Mouse (Mus musculus) hindbrain, postnatal 0 days (tissue): ENCODE measurements around the gene AW549877. TPM values are rescaled to one million over a fixed set of nuclear protein-coding genes. Genes with fewer than 3 reads are reported as not detected.

Experiments used
- ATAC-seq: fragments of 200-750 bp; cut with Nextera tagmentation; 2 replicates; pipeline ENCODE4 v1.8.0; 2017; ENCODE audit warnings: mild to moderate bottlenecking, moderate TSS enrichment, moderate library complexity
- DNase-seq: peaks from one replicate; pipeline ENCODE4 v3.0.0-alpha.2; 2015; ENCODE audit warnings: low spot score
- H3K27ac ChIP-seq: fragments of 300-500 bp; sonication (generic); 2 replicates; pipeline ENCODE4 v1.5.1; 2014; ENCODE audit warnings: mild to moderate bottlenecking
- H3K27me3 ChIP-seq: fragments of 300-500 bp; sonication (generic); 2 replicates; pipeline ENCODE4 v1.6.1; 2014; ENCODE audit warnings: low read length, mixed read lengths; ENCODE audit not compliant: insufficient read depth
- H3K36me3 ChIP-seq: fragments of 300-500 bp; sonication (generic); 2 replicates; pipeline ENCODE4 v1.6.1; 2014; ENCODE audit warnings: low read length, mixed read lengths; ENCODE audit not compliant: insufficient read depth
- H3K4me1 ChIP-seq: fragments of 300-500 bp; sonication (generic); 2 replicates; pipeline ENCODE4 v1.6.1; 2014; ENCODE audit warnings: antibody characterized with exemption, low read length, mixed read lengths; ENCODE audit not compliant: insufficient read depth
- H3K4me2 ChIP-seq: fragments of 300-500 bp; sonication (generic); 2 replicates; pipeline ENCODE4 v1.6.1; 2014; ENCODE audit warnings: low read depth, mild to moderate bottlenecking, low read length, moderate library complexity, mixed read lengths
- H3K4me3 ChIP-seq: fragments of 300-500 bp; sonication (generic); 2 replicates; pipeline ENCODE4 v1.5.1; 2014; ENCODE audit warnings: low read length
- H3K9ac ChIP-seq: fragments of 300-500 bp; sonication (generic); replicated peaks from 2 replicates; pipeline ENCODE4 v1.6.1; 2014; ENCODE audit warnings: mild to moderate bottlenecking, low read length, moderate library complexity, mixed read lengths
- H3K9me3 ChIP-seq: fragments of 300-500 bp; sonication (generic); 2 replicates; pipeline ENCODE4 v1.6.1; 2016; ENCODE audit warnings: low read length, mixed read lengths
- CTCF ChIP-seq: IDR thresholded peaks from 2 replicates; pipeline ENCODE4 v1.5.1; 2016; ENCODE audit warnings: antibody characterized with exemption, control low read depth, low read depth
- WGBS: fragments of 180-500 bp; shearing (Covaris S2); extraction: QIAGEN DNeasy Blood & Tissue Kit; methylation state at CpG from one replicate; pipeline ENCODE4 v1.1.7; 2014; 5-methylcytosine and 5-hydroxymethylcytosine counted together
- polyA plus RNA-seq: library from polyadenylated mRNA; unstranded; fragments of >200 nt; fragmentation: Nextera tagmentation; extraction: Ambion mirVana; gene quantifications from 2 replicates; pipeline ENCODE4 v1.2.1, GENCODE M21; 2015
- total RNA-seq: library from RNA; depleted of rRNA; stranded (reverse); fragments of >200 nt; gene quantifications from 2 replicates; pipeline ENCODE4 v1.2.3, GENCODE M21; 2014; rRNA removed

AW549877 gene
- 30.0 and 30.2 TPM in 2 replicates for total RNA-seq
- polyA plus RNA-seq, result 23.6 and 26.2 TPM in 2 replicates

- peak within 1 kb of the TSS; percentile 74 for H3K9ac ChIP-seq
- peak within 1 kb of the TSS; percentile 68 for H3K4me3 ChIP-seq
- peaks cover 2% of the 10 kb centered on the region; the same call in 1 of the 2 replicates for H3K4me1 ChIP-seq
- ATAC-seq (peak; percentile 99), DNase-seq (peak; percentile 98)
- H3K4me2 ChIP-seq, result peak within 1 kb of the TSS; percentile 78
- H3K9me3 ChIP-seq, result no peaks in the 10 kb centered on the region
- TF ChIP-seq CTCF, result 0 out of 2 replicates have a peak, but pooled peaks have one; percentile 12
- H3K36me3 ChIP-seq, result 0 out of 2 replicates have a peak, but pooled peaks cover 11% of the 10 kb centered on the region
- peak within 1 kb of the TSS; percentile 95 for H3K27ac ChIP-seq
- no peaks in the 10 kb centered on the region for H3K27me3 ChIP-seq
- WGBS, result under 1% methylated on average over 60 of the region's 61 CpGs
Observed at GRCm38 (mm10) chr15:3995448-3996266, at the start of gene AW549877. Gene AW549877 (minus strand): TSS chr15:3995744.

GRCm38 (mm10) chr15:4043032-4043471, 47.5 kb upstream of the AW549877 start:
- no peak overlapping the region for H3K9ac ChIP-seq
- peak; percentile 61 for DNase-seq
- TF ChIP-seq CTCF, result peak; percentile 73
- no peak overlapping the region for H3K27ac ChIP-seq
- H3K4me3 ChIP-seq, result no peak overlapping the region
- H3K9me3 ChIP-seq, result no peaks in the 10 kb centered on the region
- no peaks in the 10 kb centered on the region for H3K4me1 ChIP-seq
- H3K4me2 ChIP-seq, result no peak overlapping the region
- 0 out of 2 replicates have a peak, but pooled peaks have one; percentile 47 for ATAC-seq
- peaks cover 30% of the 10 kb centered on the region for H3K36me3 ChIP-seq
- no peaks in the 10 kb centered on the region for H3K27me3 ChIP-seq
- 30% methylated on average over 4 of the region's 4 CpGs for WGBS

GRCm38 (mm10) chr15:4042423-4042822, 46.9 kb upstream of the AW549877 start:
- H3K9ac ChIP-seq, result no peak overlapping the region
- H3K4me2 ChIP-seq, result no peak overlapping the region
- ATAC-seq, result no peak
- no peaks in the 10 kb centered on the region for H3K27me3 ChIP-seq
- 63% methylated on average over 3 of the region's 3 CpGs for WGBS
- no peak overlapping the region for H3K4me3 ChIP-seq
- DNase-seq, result no peak
- no peak overlapping the region for H3K27ac ChIP-seq
- H3K36me3 ChIP-seq, result peaks cover 30% of the 10 kb centered on the region
- H3K9me3 ChIP-seq, result no peaks in the 10 kb centered on the region
- TF ChIP-seq CTCF, result no peak
- no peaks in the 10 kb centered on the region for H3K4me1 ChIP-seq

GRCm38 (mm10) chr15:4033168-4034004, 37.8 kb upstream of the AW549877 start:
- no peak for DNase-seq
- Histone ChIP-seq H3K4me3 (no peak overlapping the region), H3K9ac (no peak overlapping the region), H3K36me3 (peaks cover 18% of the 10 kb centered on the region), H3K9me3 (no peaks in the 10 kb centered on the region), H3K4me2 (no peak overlapping the region), H3K4me1 (peaks cover 1% of the 10 kb centered on the region; the same call in 1 of the 2 replicates), H3K27ac (no peak overlapping the region), H3K27me3 (no peaks in the 10 kb centered on the region)
- no peak for ATAC-seq
- 78% methylated on average over 3 of the region's 3 CpGs for WGBS
- TF ChIP-seq CTCF, result no peak

GRCm38 (mm10) chr15:4028960-4029359, 33.4 kb upstream of the AW549877 start:
- H3K27ac ChIP-seq, result no peak overlapping the region
- no peak for TF ChIP-seq CTCF
- H3K4me1 ChIP-seq, result peaks cover 11% of the 10 kb centered on the region
- no peak overlapping the region for H3K4me2 ChIP-seq
- DNase-seq, result no peak
- H3K9me3 ChIP-seq, result no peaks in the 10 kb centered on the region
- H3K9ac ChIP-seq, result no peak overlapping the region
- H3K27me3 ChIP-seq, result no peaks in the 10 kb centered on the region
- no peak for ATAC-seq
- no peaks in the 10 kb centered on the region for H3K36me3 ChIP-seq
- no peak overlapping the region for H3K4me3 ChIP-seq

- H3K36me3 ChIP-seq, result no peaks in the 10 kb centered on the region
- ATAC-seq (no peak), DNase-seq (no peak)
- H3K4me1 ChIP-seq, result peaks cover 11% of the 10 kb centered on the region
- no peak for TF ChIP-seq CTCF
- H3K4me3 ChIP-seq, result no peak overlapping the region
- no peak overlapping the region for H3K9ac ChIP-seq
- no peak overlapping the region for H3K27ac ChIP-seq
- H3K27me3 ChIP-seq, result no peaks in the 10 kb centered on the region
- H3K4me2 ChIP-seq, result peak overlapping the region; percentile 65
- 74% methylated on average over 6 of the region's 6 CpGs for WGBS
- no peaks in the 10 kb centered on the region for H3K9me3 ChIP-seq
Observed at GRCm38 (mm10) chr15:4028411-4028700, 32.8 kb upstream of the AW549877 start.
